Mouse (Mus musculus) cortical plate, adult 2 months (tissue): ENCODE data around the gene Mobp.

Experiments used
- CTCF ChIP-seq: fragments of 200-500 bp; IDR thresholded peaks from 2 replicates; pipeline ENCODE4 v1.5.1; 2011; ENCODE audit warnings: mild to moderate bottlenecking, control low read depth, low read length; ENCODE audit not compliant: insufficient read depth; ENCODE audit errors: extremely low read depth
- POLR2A ChIP-seq: fragments of 200-500 bp; IDR thresholded peaks from 2 replicates; pipeline ENCODE4 v1.6.1; 2011; ENCODE audit warnings: mild to moderate bottlenecking, low read length, control low read depth; ENCODE audit not compliant: insufficient read depth; ENCODE audit errors: extremely low read depth

DNA sequence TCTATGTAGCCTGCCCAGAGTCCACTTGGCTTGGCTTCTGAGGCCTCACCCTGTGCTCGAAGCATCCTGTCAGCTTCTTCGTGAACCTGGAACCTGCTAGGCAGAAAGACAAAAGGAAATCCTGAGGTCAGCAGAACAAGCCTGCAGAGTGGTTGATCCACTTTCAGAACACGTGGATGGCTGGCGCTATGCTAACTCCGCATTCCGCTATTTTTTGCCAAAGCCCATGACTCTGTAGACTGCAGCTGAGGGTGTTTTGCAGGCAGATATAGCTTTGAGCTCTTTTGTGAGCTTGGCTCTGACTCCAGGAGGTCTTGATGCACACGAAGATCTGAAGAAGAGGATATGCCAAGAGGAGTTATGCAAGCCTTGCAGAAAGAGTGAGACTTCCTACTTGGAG is 43.2 kb downstream of the Mobp start:
- no peak for TF ChIP-seq POLR2A
- no peak for TF ChIP-seq CTCF
